Mouse (Mus musculus): ENCODE data around the gene Phlpp2. TPM values are rescaled to one million over a fixed set of nuclear protein-coding genes. Genes with fewer than 3 reads are reported as not detected.

Gene Phlpp2
- polyA plus RNA-seq, 1 experiment from 2014 or later = 3.0 TPM

GRCm38 (mm10) chr8:109952171-109952570 is 83.8 kb downstream of the Phlpp2 start:
- Histone ChIP-seq H3K36me3 (no peaks in the 10 kb centered on the region), H3K27me3 (replicated peaks) (peaks cover 64% of the 10 kb centered on the region), H3K9ac (no peak overlapping the region), H3K27ac (no peak overlapping the region), H3K4me3 (no peak overlapping the region), H3K4me1 (peaks cover 10% of the 10 kb centered on the region), H3K9me3 (replicated peaks) (no peaks in the 10 kb centered on the region), H3K4me2 (no peak overlapping the region)
- 70% methylated on average over 7 of the region's 7 CpGs for WGBS (ENCODE audit: insufficient replicate concordance)
- no peak for ATAC-seq

- Histone ChIP-seq H3K27me3 (replicated peaks) (peaks cover 61% of the 10 kb centered on the region), H3K4me2 (no peak overlapping the region), H3K27ac (no peak overlapping the region), H3K9ac (no peak overlapping the region), H3K9me3 (replicated peaks) (no peaks in the 10 kb centered on the region), H3K4me3 (no peak overlapping the region), H3K36me3 (no peaks in the 10 kb centered on the region), H3K4me1 (peaks cover 5% of the 10 kb centered on the region; the same call in 1 of the 2 replicates)
- ATAC-seq = no peak
- 59% methylated on average over 13 of the region's 13 CpGs for WGBS (ENCODE audit: insufficient replicate concordance)
Observed at GRCm38 (mm10) chr8:109954486-109954948, 86.2 kb downstream of the Phlpp2 start.

- Histone ChIP-seq H3K4me1 (peaks cover 12% of the 10 kb centered on the region), H3K9ac (no peak overlapping the region), H3K9me3 (replicated peaks) (no peaks in the 10 kb centered on the region), H3K27ac (no peak overlapping the region), H3K27me3 (replicated peaks) (peaks cover 62% of the 10 kb centered on the region), H3K36me3 (no peaks in the 10 kb centered on the region), H3K4me3 (no peak overlapping the region), H3K4me2 (peak overlapping the region; percentile 11; the same call in 1 of the 2 replicates)
- WGBS (ENCODE audit: insufficient replicate concordance) = 11% methylated on average over 16 of the region's 16 CpGs
- no peak for ATAC-seq
Observed at GRCm38 (mm10) chr8:109957167-109958028, 89.1 kb downstream of the Phlpp2 start.

- peaks cover 12% of the 10 kb centered on the region for H3K4me1 ChIP-seq
- H3K27ac ChIP-seq = no peak overlapping the region
- peaks cover 67% of the 10 kb centered on the region for H3K27me3 ChIP-seq (replicated peaks)
- no peak overlapping the region for H3K9ac ChIP-seq
- H3K4me2 ChIP-seq = no peak overlapping the region
- H3K9me3 ChIP-seq (replicated peaks) = no peaks in the 10 kb centered on the region
- ATAC-seq = no peak
- no peaks in the 10 kb centered on the region for H3K36me3 ChIP-seq
- 31% methylated on average over 12 of the region's 12 CpGs for WGBS (ENCODE audit: insufficient replicate concordance)
- H3K4me3 ChIP-seq = no peak overlapping the region
Observed at GRCm38 (mm10) chr8:109958036-109958655, 89.8 kb downstream of the Phlpp2 start.

GRCm38 (mm10) chr8:109959112-109959511 is 90.8 kb downstream of the Phlpp2 start:
- no peaks in the 10 kb centered on the region for H3K36me3 ChIP-seq
- peaks cover 76% of the 10 kb centered on the region for H3K27me3 ChIP-seq (replicated peaks)
- no peak for ATAC-seq
- H3K4me3 ChIP-seq = no peak overlapping the region
- no peaks in the 10 kb centered on the region for H3K9me3 ChIP-seq (replicated peaks)
- WGBS (ENCODE audit: insufficient replicate concordance) = 63% methylated on average over 4 of the region's 4 CpGs
- H3K27ac ChIP-seq = no peak overlapping the region
- peaks cover 12% of the 10 kb centered on the region for H3K4me1 ChIP-seq
- H3K4me2 ChIP-seq = no peak overlapping the region
- no peak overlapping the region for H3K9ac ChIP-seq

- Histone ChIP-seq H3K27me3 (replicated peaks) (peaks cover 69% of the 10 kb centered on the region), H3K36me3 (no peaks in the 10 kb centered on the region), H3K27ac (no peak within 1 kb of the TSS), H3K4me3 (peak within 1 kb of the TSS; percentile 41), H3K9me3 (replicated peaks) (no peaks in the 10 kb centered on the region), H3K4me2 (peak within 1 kb of the TSS; percentile 70), H3K4me1 (peaks cover 12% of the 10 kb centered on the region), H3K9ac (no peak within 1 kb of the TSS)
- WGBS (ENCODE audit: insufficient replicate concordance) = 4% methylated on average over 64 of the region's 64 CpGs
- 0 out of 2 replicates have a peak, but pooled peaks have one; percentile 47 for ATAC-seq
Observed at GRCm38 (mm10) chr8:109961693-109962367, 93.5 kb downstream of the Phlpp2 start, which contains the start of gene Marveld3. Gene Marveld3 (minus strand): TSS chr8:109962203.

- Histone ChIP-seq H3K9ac (no peak overlapping the region), H3K27me3 (replicated peaks) (peaks cover 63% of the 10 kb centered on the region), H3K9me3 (replicated peaks) (no peaks in the 10 kb centered on the region), H3K36me3 (no peaks in the 10 kb centered on the region), H3K27ac (no peak overlapping the region), H3K4me3 (no peak overlapping the region), H3K4me1 (peaks cover 7% of the 10 kb centered on the region; the same call in 1 of the 2 replicates), H3K4me2 (no peak overlapping the region)
- ATAC-seq = no peak
- 50% methylated on average over 9 of the region's 9 CpGs for WGBS (ENCODE audit: insufficient replicate concordance)
Observed at GRCm38 (mm10) chr8:109962896-109963295, 94.6 kb downstream of the Phlpp2 start.

GRCm38 (mm10) chr8:109963421-109963820 is 95.1 kb downstream of the Phlpp2 start:
- Histone ChIP-seq H3K9me3 (replicated peaks) (no peaks in the 10 kb centered on the region), H3K27ac (no peak overlapping the region), H3K4me2 (no peak overlapping the region), H3K4me1 (peaks cover 7% of the 10 kb centered on the region; the same call in 1 of the 2 replicates), H3K9ac (no peak overlapping the region), H3K36me3 (no peaks in the 10 kb centered on the region), H3K27me3 (replicated peaks) (peaks cover 66% of the 10 kb centered on the region), H3K4me3 (no peak overlapping the region)
- 64% methylated on average over 13 of the region's 13 CpGs for WGBS (ENCODE audit: insufficient replicate concordance)
- ATAC-seq = no peak

- H3K9ac ChIP-seq = no peak overlapping the region
- H3K27me3 ChIP-seq (replicated peaks) = peaks cover 66% of the 10 kb centered on the region
- no peak for ATAC-seq
- H3K4me3 ChIP-seq = no peak overlapping the region
- no peak overlapping the region for H3K4me2 ChIP-seq
- H3K9me3 ChIP-seq (replicated peaks) = no peaks in the 10 kb centered on the region
- no peaks in the 10 kb centered on the region for H3K36me3 ChIP-seq
- WGBS (ENCODE audit: insufficient replicate concordance) = 58% methylated on average over 4 of the region's 4 CpGs
- H3K4me1 ChIP-seq = peaks cover 7% of the 10 kb centered on the region; the same call in 1 of the 2 replicates
- no peak overlapping the region for H3K27ac ChIP-seq
Observed at GRCm38 (mm10) chr8:109964106-109964505, 95.8 kb downstream of the Phlpp2 start.

- no peaks in the 10 kb centered on the region for H3K9me3 ChIP-seq (replicated peaks)
- no peak for ATAC-seq
- no peak overlapping the region for H3K27ac ChIP-seq
- no peak overlapping the region for H3K4me3 ChIP-seq
- H3K27me3 ChIP-seq (replicated peaks) = peaks cover 30% of the 10 kb centered on the region
- H3K4me2 ChIP-seq = no peak overlapping the region
- H3K36me3 ChIP-seq = no peaks in the 10 kb centered on the region
- no peak overlapping the region for H3K9ac ChIP-seq
- 47% methylated on average over 10 of the region's 10 CpGs for whole genome bisulfite sequencing (ENCODE audit: insufficient replicate concordance)
- no peaks in the 10 kb centered on the region for H3K4me1 ChIP-seq
Observed at GRCm38 (mm10) chr8:109968837-109969236, 100.5 kb downstream of the Phlpp2 start.

GRCm38 (mm10) chr8:109970323-109970722 is 102.0 kb downstream of the Phlpp2 start:
- H3K9me3 ChIP-seq (replicated peaks) = no peaks in the 10 kb centered on the region
- no peaks in the 10 kb centered on the region for H3K36me3 ChIP-seq
- peaks cover 27% of the 10 kb centered on the region for H3K27me3 ChIP-seq (replicated peaks)
- no peak for ATAC-seq
- H3K4me2 ChIP-seq = no peak overlapping the region
- H3K4me1 ChIP-seq = no peaks in the 10 kb centered on the region
- no peak overlapping the region for H3K27ac ChIP-seq
- 4% methylated on average over 9 of the region's 9 CpGs for WGBS (ENCODE audit: insufficient replicate concordance)
- no peak overlapping the region for H3K4me3 ChIP-seq
- H3K9ac ChIP-seq = no peak overlapping the region

Data from liver, embryonic 12.5 days (tissue).